Mouse (Mus musculus): ENCODE measurements around the gene Snx14. TPM values are rescaled to one million over a fixed set of nuclear protein-coding genes. Genes with fewer than 3 reads are reported as not detected.

Gene Snx14
- polyA plus RNA-seq, 2 experiments: 20.7 to 39.5 TPM

- ATAC-seq (ENCODE audit: low FRiP score, low read depth) (no peak), DNase-seq (ENCODE audit: low spot score) (no peak)
- Histone ChIP-seq H3K4me1 (ENCODE audit: control insufficient read depth, insufficient read depth, low read length) (peaks cover 8% of the 10 kb centered on the region; the same call in 1 of the 2 replicates), H3K36me3 (ENCODE audit: control insufficient read depth, insufficient read depth, low read length) (peaks cover 2% of the 10 kb centered on the region; the same call in 1 of the 2 replicates), H3K9ac (ENCODE audit: low read depth, low read length, severe bottlenecking) (no peak overlapping the region), H3K27me3 (ENCODE audit: control insufficient read depth, insufficient read depth, low read length) (no peaks in the 10 kb centered on the region), H3K4me2 (replicated peaks; ENCODE audit: low read depth, low read length, severe bottlenecking) (no peak overlapping the region), H3K4me3 (replicated peaks; ENCODE audit: low read length) (no peak overlapping the region), H3K9me3 (ENCODE audit: control insufficient read depth, low read length) (no peaks in the 10 kb centered on the region), H3K27ac (replicated peaks; ENCODE audit: low read depth, low read length) (no peak overlapping the region)
- no peak for TF ChIP-seq POLR2A (IDR thresholded peaks at IDR 0.05; ENCODE audit: borderline replicate concordance, extremely low read depth, insufficient read depth, insufficient read length)
- 93% methylated on average over 4 of the region's 4 CpGs for WGBS
Measured at GRCm38 (mm10) chr9:88366819-88367218, 71.9 kb downstream of the Snx14 start.

GRCm38 (mm10) chr9:88366308-88366707, 72.5 kb downstream of the Snx14 start:
- WGBS: 80% methylated on average over 4 of the region's 4 CpGs
- H3K4me1 ChIP-seq (ENCODE audit: control insufficient read depth, insufficient read depth, low read length): peaks cover 10% of the 10 kb centered on the region
- H3K9me3 ChIP-seq (ENCODE audit: control insufficient read depth, low read length): no peaks in the 10 kb centered on the region

GRCm38 (mm10) chr9:88363102-88363501, 75.7 kb downstream of the Snx14 start:
- no peak overlapping the region for H3K9ac ChIP-seq (ENCODE audit: low read depth, low read length, severe bottlenecking)
- WGBS: 93% methylated on average over 3 of the region's 3 CpGs
- H3K27me3 ChIP-seq (ENCODE audit: control insufficient read depth, insufficient read depth, low read length): no peaks in the 10 kb centered on the region
- no peak overlapping the region for H3K4me3 ChIP-seq (replicated peaks; ENCODE audit: low read length)
- no peak overlapping the region for H3K4me2 ChIP-seq (replicated peaks; ENCODE audit: low read depth, low read length, severe bottlenecking)
- DNase-seq (ENCODE audit: low spot score): no peak
- H3K36me3 ChIP-seq (ENCODE audit: control insufficient read depth, insufficient read depth, low read length): no peaks in the 10 kb centered on the region; the same call in 1 of the 2 replicates
- peaks cover 13% of the 10 kb centered on the region for H3K4me1 ChIP-seq (ENCODE audit: control insufficient read depth, insufficient read depth, low read length)
- ATAC-seq (ENCODE audit: low FRiP score, low read depth): no peak
- H3K9me3 ChIP-seq (ENCODE audit: control insufficient read depth, low read length): no peaks in the 10 kb centered on the region
- TF ChIP-seq POLR2A (IDR thresholded peaks at IDR 0.05; ENCODE audit: borderline replicate concordance, extremely low read depth, insufficient read depth, insufficient read length): no peak
- no peak overlapping the region for H3K27ac ChIP-seq (replicated peaks; ENCODE audit: low read depth, low read length)

More at GRCm38 (mm10) chr9:88366308-88366707, 72.5 kb downstream of the Snx14 start:
- no peak overlapping the region for H3K27ac ChIP-seq (replicated peaks; ENCODE audit: low read depth, low read length)
- H3K9ac ChIP-seq (ENCODE audit: low read depth, low read length, severe bottlenecking): no peak overlapping the region
- no peak overlapping the region for H3K4me3 ChIP-seq (replicated peaks; ENCODE audit: low read length)
- no peaks in the 10 kb centered on the region; the same call in 1 of the 2 replicates for H3K36me3 ChIP-seq (ENCODE audit: control insufficient read depth, insufficient read depth, low read length)
- DNase-seq (ENCODE audit: low spot score): no peak
- TF ChIP-seq POLR2A (IDR thresholded peaks at IDR 0.05; ENCODE audit: borderline replicate concordance, extremely low read depth, insufficient read depth, insufficient read length): no peak
- no peak for ATAC-seq (ENCODE audit: low FRiP score, low read depth)
- no peaks in the 10 kb centered on the region for H3K27me3 ChIP-seq (ENCODE audit: control insufficient read depth, insufficient read depth, low read length)
- H3K4me2 ChIP-seq (replicated peaks; ENCODE audit: low read depth, low read length, severe bottlenecking): no peak overlapping the region

- ATAC-seq (ENCODE audit: low FRiP score, low read depth) (peak; percentile 71), DNase-seq (ENCODE audit: low spot score) (peak; percentile 61)
- 23% methylated on average over 4 of the region's 5 CpGs for WGBS
- H3K4me2 ChIP-seq (replicated peaks; ENCODE audit: low read depth, low read length, severe bottlenecking): no peak overlapping the region; the same call in 1 of the 2 replicates
- no peaks in the 10 kb centered on the region; the same call in 1 of the 2 replicates for H3K36me3 ChIP-seq (ENCODE audit: control insufficient read depth, insufficient read depth, low read length)
- peaks cover 13% of the 10 kb centered on the region for H3K4me1 ChIP-seq (ENCODE audit: control insufficient read depth, insufficient read depth, low read length)
- no peak overlapping the region for H3K9ac ChIP-seq (ENCODE audit: low read depth, low read length, severe bottlenecking)
- no peak for TF ChIP-seq POLR2A (IDR thresholded peaks at IDR 0.05; ENCODE audit: borderline replicate concordance, extremely low read depth, insufficient read depth, insufficient read length)
- H3K9me3 ChIP-seq (ENCODE audit: control insufficient read depth, low read length): no peaks in the 10 kb centered on the region
- H3K27ac ChIP-seq (replicated peaks; ENCODE audit: low read depth, low read length): peak overlapping the region; percentile 81
- H3K27me3 ChIP-seq (ENCODE audit: control insufficient read depth, insufficient read depth, low read length): no peaks in the 10 kb centered on the region
- no peak overlapping the region for H3K4me3 ChIP-seq (replicated peaks; ENCODE audit: low read length)
Measured at GRCm38 (mm10) chr9:88362055-88362850, 76.5 kb downstream of the Snx14 start.

GRCm38 (mm10) chr9:88361211-88361909, 77.4 kb downstream of the Snx14 start:
- Histone ChIP-seq H3K36me3 (ENCODE audit: control insufficient read depth, insufficient read depth, low read length) (no peaks in the 10 kb centered on the region; the same call in 1 of the 2 replicates), H3K4me1 (ENCODE audit: control insufficient read depth, insufficient read depth, low read length) (peaks cover 13% of the 10 kb centered on the region), H3K4me3 (replicated peaks; ENCODE audit: low read length) (no peak overlapping the region), H3K4me2 (replicated peaks; ENCODE audit: low read depth, low read length, severe bottlenecking) (no peak overlapping the region), H3K9me3 (ENCODE audit: control insufficient read depth, low read length) (no peaks in the 10 kb centered on the region), H3K27me3 (ENCODE audit: control insufficient read depth, insufficient read depth, low read length) (no peaks in the 10 kb centered on the region), H3K9ac (ENCODE audit: low read depth, low read length, severe bottlenecking) (no peak overlapping the region), H3K27ac (replicated peaks; ENCODE audit: low read depth, low read length) (peak overlapping the region; percentile 81)
- ATAC-seq (ENCODE audit: low FRiP score, low read depth): peak; percentile 67
- TF ChIP-seq POLR2A (IDR thresholded peaks at IDR 0.05; ENCODE audit: borderline replicate concordance, extremely low read depth, insufficient read depth, insufficient read length): no peak
- DNase-seq (ENCODE audit: low spot score): peak; percentile 72
- 72% methylated on average over 14 of the region's 14 CpGs for WGBS

Data from limb, embryonic 14.5 days (tissue).